Mouse (Mus musculus) ES-E14 (cell line): ENCODE results near the gene Tfap2e. TPM values are rescaled to one million over a fixed set of nuclear protein-coding genes. Genes with fewer than 3 reads are reported as not detected.

ENCODE experiments used
- DNase-seq: peaks from one replicate; pipeline ENCODE4 v3.0.0-alpha.2; 2013; ENCODE audit warnings: low read depth, low spot score
- H3K27ac ChIP-seq: 2 replicates; pipeline ENCODE4 v1.5.1; 2012; ENCODE audit warnings: low read depth, mild to moderate bottlenecking, low read length, moderate library complexity, mixed read lengths; ENCODE audit not compliant: poor library complexity, insufficient read depth, severe bottlenecking
- H3K36me3 ChIP-seq: 2 replicates; pipeline ENCODE4 v1.6.1; 2012; ENCODE audit warnings: mild to moderate bottlenecking, low read length, moderate library complexity, mixed read lengths; ENCODE audit not compliant: control insufficient read depth, poor library complexity, insufficient read depth, severe bottlenecking
- H3K4me1 ChIP-seq, 2 experiments: fragments of 150-350 bp in 1 of 2; sonication (generic) in 1 of 2; 2 replicates each; pipeline ENCODE4 v1.6.1; 2012; ENCODE audit warnings: low read length in 2 of 2, mild to moderate bottlenecking in 1 of 2, mixed read lengths in 1 of 2; ENCODE audit not compliant: control insufficient read depth in 2 of 2, insufficient read depth in 2 of 2, poor library complexity in 1 of 2
- H3K4me3 ChIP-seq, 2 experiments: fragments of 150-350 bp in 1 of 2; sonication (generic) in 1 of 2; 2 replicates each; pipeline ENCODE4 v1.5.1; 2012; ENCODE audit warnings: low read length in 2 of 2, low read depth in 1 of 2, mild to moderate bottlenecking in 1 of 2, mixed read lengths in 1 of 2; ENCODE audit not compliant: insufficient read depth in 1 of 2, poor library complexity in 1 of 2, severe bottlenecking in 1 of 2
- H3K9ac ChIP-seq: 2 replicates; pipeline ENCODE4 v1.6.1; 2012; ENCODE audit warnings: low read depth, mild to moderate bottlenecking, low read length, mixed read lengths; ENCODE audit not compliant: poor library complexity, insufficient read depth, severe bottlenecking
- H3K9me3 ChIP-seq: fragments of 150-350 bp; sonication (generic); 2 replicates; pipeline ENCODE4 v1.6.1; 2012; ENCODE audit warnings: low read depth, mild to moderate bottlenecking, low read length; ENCODE audit not compliant: control insufficient read depth, insufficient read depth
- CHD2 ChIP-seq: IDR thresholded peaks from 2 replicates; pipeline ENCODE4 v1.6.1; 2014; ENCODE audit warnings: mild to moderate bottlenecking, low read depth, low read length, inconsistent platforms
- HCFC1 ChIP-seq: IDR thresholded peaks from 2 replicates; pipeline ENCODE4 v1.6.1; 2012; ENCODE audit warnings: low read length, inconsistent platforms, borderline replicate concordance; ENCODE audit not compliant: insufficient read depth
- MAFK ChIP-seq: IDR thresholded peaks from 2 replicates; pipeline ENCODE4 v1.6.1; 2014; ENCODE audit warnings: mild to moderate bottlenecking, low read depth, low read length, inconsistent platforms; ENCODE audit not compliant: insufficient read depth
- ZC3H11A ChIP-seq: IDR thresholded peaks from 2 replicates; pipeline ENCODE4 v1.6.1; 2012; ENCODE audit warnings: low read depth, mild to moderate bottlenecking, inconsistent platforms, low read length, borderline replicate concordance
- ZNF384 ChIP-seq: IDR thresholded peaks from 2 replicates; pipeline ENCODE4 v1.6.1; 2012; ENCODE audit warnings: low read depth, low read length, inconsistent platforms
- in situ Hi-C, 2 experiments: fragments of 600-800 bp; cut with MboI; formaldehyde crosslinking; loops; one replicate each; pipeline ENCODE4 v1.15.1; 2025; ENCODE audit warnings: low sequenced_read_pairs in 2 of 2, inconsistent platforms in 1 of 2; ENCODE audit not compliant: unreplicated experiment in 2 of 2
- total RNA-seq: library from RNA; depleted of rRNA; stranded (reverse); fragments of 300-350 nt; gene quantifications from 2 replicates; pipeline ENCODE4 v1.2.3, GENCODE M21; 2012

Gene Tfap2e
- total RNA-seq, 1 experiment = 0.49 TPM

- H3K27ac ChIP-seq = no peak overlapping the region
- in situ Hi-C loops = no loop called here
Observed at GRCm38 (mm10) chr4:126746194-126746840, 10.3 kb upstream of the Tfap2e start.

GRCm38 (mm10) chr4:126745506-126746193 lies 9.6 kb upstream of the Tfap2e start:
- no peak overlapping the region for H3K27ac ChIP-seq
- no peaks in the 10 kb centered on the region for H3K9me3 ChIP-seq
- in situ Hi-C loops = no loop called here
- H3K36me3 ChIP-seq = peaks cover 30% of the 10 kb centered on the region
- H3K9ac ChIP-seq = 0 out of 2 replicates have a peak overlapping the region, but pooled peaks have one; percentile 27
- H3K4me1 ChIP-seq = peaks cover 0 to 21% of the 10 kb centered on the region in 2 experiments; a peak in 2 of 4 replicates
- TF ChIP-seq CHD2 (no peak), ZC3H11A (no peak), ZNF384 (0 out of 2 replicates have a peak, but pooled peaks have one; percentile 27), HCFC1 (no peak), MAFK (no peak)
- DNase-seq = no peak
- H3K4me3 ChIP-seq = 0 out of 4 replicates have a peak overlapping the region, but pooled peaks of 1 of the 2 experiments have one; percentile 1

More at GRCm38 (mm10) chr4:126746194-126746840, 10.3 kb upstream of the Tfap2e start:
- peaks cover 0 to 21% of the 10 kb centered on the region in 2 experiments; a peak in 2 of 4 replicates for H3K4me1 ChIP-seq
- 0 out of 2 replicates have a peak overlapping the region, but pooled peaks have one; percentile 27 for H3K9ac ChIP-seq
- no peak overlapping the region for H3K4me3 ChIP-seq
- TF ChIP-seq HCFC1 (no peak), CHD2 (no peak), ZNF384 (no peak), MAFK (no peak), ZC3H11A (no peak)
- no peaks in the 10 kb centered on the region for H3K9me3 ChIP-seq
- no peak for DNase-seq
- peaks cover 30% of the 10 kb centered on the region for H3K36me3 ChIP-seq

- DNase-seq = no peak
- TF ChIP-seq MAFK (no peak), CHD2 (no peak), ZC3H11A (no peak), ZNF384 (no peak), HCFC1 (no peak)
- H3K9ac ChIP-seq = no peak overlapping the region
- H3K4me3 ChIP-seq = peak overlapping the region; percentile 18 to 42; a peak in 1 of 4 replicates
- H3K36me3 ChIP-seq = peaks cover 26% of the 10 kb centered on the region
- H3K27ac ChIP-seq = no peak overlapping the region
- in situ Hi-C loops = no loop called here
- H3K4me1 ChIP-seq = peaks cover 0 to 19% of the 10 kb centered on the region in 2 experiments; a peak in 3 of 4 replicates
- H3K9me3 ChIP-seq = no peaks in the 10 kb centered on the region
Observed at GRCm38 (mm10) chr4:126744831-126745230, 8.8 kb upstream of the Tfap2e start.

GRCm38 (mm10) chr4:126743713-126744112 lies 7.7 kb upstream of the Tfap2e start:
- no peaks in the 10 kb centered on the region for H3K9me3 ChIP-seq
- no peak overlapping the region for H3K4me3 ChIP-seq
- in situ Hi-C loops = no loop called here
- TF ChIP-seq ZC3H11A = no peak
- TF ChIP-seq HCFC1 = no peak
- no peak for TF ChIP-seq MAFK
- TF ChIP-seq ZNF384 = no peak
- no peak for TF ChIP-seq CHD2
- no peak for DNase-seq
- no peak overlapping the region for H3K27ac ChIP-seq
- H3K9ac ChIP-seq = 0 out of 2 replicates have a peak overlapping the region, but pooled peaks have one; percentile 26
- peaks cover 0 to 21% of the 10 kb centered on the region in 2 experiments; a peak in 3 of 4 replicates for H3K4me1 ChIP-seq
- H3K36me3 ChIP-seq = peaks cover 21% of the 10 kb centered on the region
